Mouse (Mus musculus) thymus, postnatal 10 days (tissue): ENCODE results near the gene Ankrd34a.
A peak's percentile ranks its signal among the peaks of the same experiment; 100 is the strongest.

Experiments
- DNase-seq, 2 experiments: peaks; one replicate each; pipeline ENCODE4 v3.0.0; 2021; ENCODE audit warnings: low spot score in 2 of 2

The Ankrd34a gene

GRCm38 (mm10) chr3:96596228-96596707 lies at the start of gene Ankrd34a:
TSS of gene Ankrd34a (plus strand) at chr3:96596636.
- DNase-seq: no peak

- no peak for DNase-seq
These were observed 49.6 kb upstream of the Ankrd34a start for GRCm38 (mm10) chr3:96546880-96547279.

GRCm38 (mm10) chr3:96547389-96547960 lies 49.0 kb upstream of the Ankrd34a start:
- peak; percentile 65 to 81 for DNase-seq

GRCm38 (mm10) chr3:96548824-96549223 lies 47.6 kb upstream of the Ankrd34a start:
- DNase-seq: no peak

GRCm38 (mm10) chr3:96549346-96549745 lies 47.1 kb upstream of the Ankrd34a start:
- no peak for DNase-seq

GRCm38 (mm10) chr3:96551203-96551602 lies 45.2 kb upstream of the Ankrd34a start:
- DNase-seq: peak in 1 of 2 experiments; percentile 64

GRCm38 (mm10) chr3:96551890-96552289 lies 44.5 kb upstream of the Ankrd34a start:
- no peak for DNase-seq

- DNase-seq: no peak
These were observed 42.8 kb upstream of the Ankrd34a start for GRCm38 (mm10) chr3:96553601-96554000.

- DNase-seq: no peak
These were observed 42.2 kb upstream of the Ankrd34a start for GRCm38 (mm10) chr3:96554251-96554650.

GRCm38 (mm10) chr3:96555041-96555596 lies 41.3 kb upstream of the Ankrd34a start:
- no peak for DNase-seq

- no peak for DNase-seq
These were observed 40.3 kb upstream of the Ankrd34a start for GRCm38 (mm10) chr3:96555999-96556614.

GRCm38 (mm10) chr3:96556651-96557635 lies 39.5 kb upstream of the Ankrd34a start:
- DNase-seq: peak; percentile 54 to 59

- DNase-seq: peak; percentile 99 to 100
These were observed 38.7 kb upstream of the Ankrd34a start, which contains the start of gene Txnip for GRCm38 (mm10) chr3:96557694-96558093. TSS of gene Txnip (plus strand) at chr3:96557957.

- no peak for DNase-seq
These were observed 38.3 kb upstream of the Ankrd34a start for GRCm38 (mm10) chr3:96558159-96558558.

- no peak for DNase-seq
These were observed 37.7 kb upstream of the Ankrd34a start for GRCm38 (mm10) chr3:96558668-96559196.

- no peak for DNase-seq
These were observed 37.0 kb upstream of the Ankrd34a start for GRCm38 (mm10) chr3:96559398-96559910.

GRCm38 (mm10) chr3:96559911-96560850 lies 36.3 kb upstream of the Ankrd34a start:
- no peak for DNase-seq

GRCm38 (mm10) chr3:96560881-96561668 lies 35.4 kb upstream of the Ankrd34a start:
- DNase-seq: no peak

GRCm38 (mm10) chr3:96561946-96562681 lies 34.3 kb upstream of the Ankrd34a start:
- no peak for DNase-seq
